ENCODE assay signal across 15 mouse cellular contexts in genomic region chr5:67225758-67226157, GRCm38 (mm10).
"Had no signal": no experiment of that assay in that cellular context is flagged by ENCODE, and none has a peak within 500 bp of the region (broad histone marks: within the 10 kb centered on the region; RNA-seq: fewer than 3 reads in every experiment).

No protein-coding gene starts in this region.

- H3K9me3 ChIP-seq: midbrain, embryonic 15.5 days; stomach, embryonic 15.5 days had no signal

- DNase-seq: lung, adult 2 months; lung, postnatal 14 days; lung, postnatal 36 days; right cerebral cortex, postnatal 14 days; thymus, adult 2 months; thymus, postnatal 25 days; thymus, postnatal 4 days had no signal

- H3K4me3 ChIP-seq: lung, embryonic 15.5 days; megakaryocyte, embryonic 14.5 days; midbrain, embryonic 13.5 days; midbrain, embryonic 15.5 days; neural tube, embryonic 12.5 days; stomach, embryonic 15.5 days had no signal

- H3K36me3 ChIP-seq: lung, embryonic 15.5 days; midbrain, embryonic 13.5 days; midbrain, embryonic 15.5 days; neural tube, embryonic 12.5 days; stomach, embryonic 15.5 days had no signal

- H3K9ac ChIP-seq: lung, embryonic 15.5 days; midbrain, embryonic 13.5 days; midbrain, embryonic 15.5 days; neural tube, embryonic 12.5 days; stomach, embryonic 15.5 days had no signal

- H3K27ac ChIP-seq: lung, embryonic 15.5 days; macrophage; midbrain, embryonic 13.5 days; midbrain, embryonic 15.5 days; neural tube, embryonic 12.5 days; stomach, embryonic 15.5 days; stomach, postnatal 0 days had no signal
